Mouse (Mus musculus) embryonic facial prominence, embryonic 13.5 days (tissue): Measurements from ENCODE around the gene Selp. TPM values are rescaled to one million over a fixed set of nuclear protein-coding genes. Genes with fewer than 3 reads are reported as not detected.

Source experiments
- ATAC-seq: fragments of 200-750 bp; cut with Nextera tagmentation; 2 replicates; pipeline ENCODE4 v1.8.0; 2017; ENCODE audit warnings: low read depth; ENCODE audit not compliant: insufficient number of reproducible peaks, insufficient read depth, low FRiP score, low TSS enrichment
- H3K27ac ChIP-seq: fragments of 300-500 bp; sonication (generic); 2 replicates; pipeline ENCODE4 v1.5.1; 2015; ENCODE audit warnings: moderate library complexity, mild to moderate bottlenecking, inconsistent platforms
- H3K27me3 ChIP-seq: fragments of 300-500 bp; sonication (generic); 2 replicates; pipeline ENCODE4 v1.6.1; 2015; ENCODE audit warnings: mild to moderate bottlenecking, inconsistent platforms
- H3K36me3 ChIP-seq: fragments of 300-500 bp; sonication (generic); 2 replicates; pipeline ENCODE4 v1.6.1; 2015; ENCODE audit warnings: mild to moderate bottlenecking, inconsistent platforms
- H3K4me1 ChIP-seq: fragments of 300-500 bp; sonication (generic); 2 replicates; pipeline ENCODE4 v1.6.1; 2015; ENCODE audit warnings: inconsistent platforms
- H3K4me2 ChIP-seq: fragments of 300-500 bp; sonication (generic); 2 replicates; pipeline ENCODE4 v1.6.1; 2015; ENCODE audit warnings: moderate library complexity, mild to moderate bottlenecking, inconsistent platforms
- H3K4me3 ChIP-seq: fragments of 300-500 bp; sonication (generic); 2 replicates; pipeline ENCODE4 v1.5.1; 2015; ENCODE audit warnings: mild to moderate bottlenecking, inconsistent platforms
- H3K9ac ChIP-seq: fragments of 300-500 bp; sonication (generic); 2 replicates; pipeline ENCODE4 v1.6.1; 2015; ENCODE audit warnings: mild to moderate bottlenecking, inconsistent platforms
- H3K9me3 ChIP-seq: fragments of 300-500 bp; sonication (generic); 2 replicates; pipeline ENCODE4 v1.6.1; 2016; ENCODE audit warnings: inconsistent platforms
- WGBS: fragments of 180-500 bp; shearing (Covaris S2); methylation state at CpG from one replicate; pipeline ENCODE4 v1.1.7; 2015; ENCODE audit warnings: mixed read lengths; 5-methylcytosine and 5-hydroxymethylcytosine counted together
- polyA plus RNA-seq: library from polyadenylated mRNA; unstranded; fragments of >200 nt; fragmentation: Nextera tagmentation; extraction: Ambion mirVana; gene quantifications from 2 replicates; pipeline ENCODE4 v1.2.1, GENCODE M21; 2015

Selp gene
- not detected in 2 replicates for polyA plus RNA-seq

- Histone ChIP-seq H3K4me3 (no peak within 1 kb of the TSS), H3K9ac (no peak within 1 kb of the TSS), H3K9me3 (no peaks in the 10 kb centered on the region), H3K27me3 (no peaks in the 10 kb centered on the region), H3K4me1 (no peaks in the 10 kb centered on the region), H3K27ac (no peak within 1 kb of the TSS), H3K36me3 (no peaks in the 10 kb centered on the region), H3K4me2 (no peak within 1 kb of the TSS)
- 70% methylated on average over 8 of the region's 8 CpGs for WGBS
- ATAC-seq: no peak
Observed at GRCm38 (mm10) chr1:164114947-164115493, at the start of gene Selp. Gene Selp (plus strand): TSS chr1:164115264.

DNA sequence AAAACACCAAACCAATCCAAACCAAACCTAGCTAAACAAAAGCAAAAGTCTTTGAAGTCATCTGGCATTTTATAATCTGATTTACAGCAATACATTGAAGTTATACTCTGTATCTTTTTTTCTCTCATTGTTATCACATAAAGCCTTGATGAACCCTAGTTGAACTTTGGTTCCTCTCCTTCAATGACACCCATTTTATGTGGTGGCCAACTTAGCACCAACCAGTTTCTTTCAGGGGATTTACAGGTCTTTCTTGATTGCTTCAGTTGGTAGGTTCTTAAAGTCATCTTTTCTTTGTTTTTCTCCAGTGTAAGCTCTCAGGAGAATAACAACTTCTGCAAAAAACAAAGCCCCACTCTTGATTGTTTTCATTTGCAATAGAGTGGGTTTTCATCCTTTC, 45.8 kb upstream of the Selp start:
- H3K9me3 ChIP-seq: no peaks in the 10 kb centered on the region
- no peak overlapping the region for H3K4me2 ChIP-seq
- ATAC-seq: no peak
- no peaks in the 10 kb centered on the region for H3K36me3 ChIP-seq
- no peak overlapping the region for H3K9ac ChIP-seq
- no peaks in the 10 kb centered on the region for H3K27me3 ChIP-seq
- H3K27ac ChIP-seq: no peak overlapping the region
- H3K4me3 ChIP-seq: no peak overlapping the region
- H3K4me1 ChIP-seq: no peaks in the 10 kb centered on the region

DNA sequence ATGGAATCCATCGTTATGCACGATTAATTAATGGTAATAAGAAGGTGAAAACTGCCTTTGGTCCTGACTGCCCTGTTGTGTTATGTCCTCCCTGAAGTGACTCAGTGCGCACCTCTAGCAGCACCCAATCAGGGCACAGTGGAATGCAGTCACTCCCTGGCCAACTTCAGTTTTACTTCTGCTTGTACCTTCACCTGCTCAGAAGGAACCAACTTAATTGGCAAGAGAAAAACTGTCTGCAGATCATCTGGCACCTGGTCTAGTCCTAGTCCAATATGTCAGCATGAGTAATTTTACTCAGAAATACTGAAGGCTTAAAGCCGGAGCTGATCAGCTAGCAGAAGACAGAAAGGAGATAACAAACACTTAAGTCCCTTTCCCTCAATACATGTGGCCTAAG, 44.6 kb upstream of the Selp start:
- 87% methylated on average over 4 of the region's 4 CpGs for WGBS
- Histone ChIP-seq H3K36me3 (no peaks in the 10 kb centered on the region), H3K4me3 (no peak overlapping the region), H3K4me2 (no peak overlapping the region), H3K4me1 (no peaks in the 10 kb centered on the region), H3K9ac (no peak overlapping the region), H3K27me3 (no peaks in the 10 kb centered on the region), H3K9me3 (no peaks in the 10 kb centered on the region), H3K27ac (no peak overlapping the region)
- no peak for ATAC-seq

- no peak overlapping the region for H3K9ac ChIP-seq
- H3K4me3 ChIP-seq: no peak overlapping the region
- no peaks in the 10 kb centered on the region for H3K9me3 ChIP-seq
- no peak overlapping the region for H3K4me2 ChIP-seq
- 84% methylated on average over 7 of the region's 7 CpGs for WGBS
- H3K36me3 ChIP-seq: no peaks in the 10 kb centered on the region
- H3K27me3 ChIP-seq: no peaks in the 10 kb centered on the region
- no peak overlapping the region for H3K27ac ChIP-seq
- ATAC-seq: no peak
- H3K4me1 ChIP-seq: no peaks in the 10 kb centered on the region
Observed at GRCm38 (mm10) chr1:164071111-164071510, 44.0 kb upstream of the Selp start.

GRCm38 (mm10) chr1:164072001-164072400, 43.1 kb upstream of the Selp start:
- Histone ChIP-seq H3K27ac (no peak overlapping the region), H3K4me2 (no peak overlapping the region), H3K9ac (no peak overlapping the region), H3K4me3 (no peak overlapping the region), H3K9me3 (no peaks in the 10 kb centered on the region), H3K4me1 (no peaks in the 10 kb centered on the region), H3K36me3 (no peaks in the 10 kb centered on the region), H3K27me3 (no peaks in the 10 kb centered on the region)
- ATAC-seq: no peak
- WGBS: 91% methylated on average over 4 of the region's 4 CpGs

DNA sequence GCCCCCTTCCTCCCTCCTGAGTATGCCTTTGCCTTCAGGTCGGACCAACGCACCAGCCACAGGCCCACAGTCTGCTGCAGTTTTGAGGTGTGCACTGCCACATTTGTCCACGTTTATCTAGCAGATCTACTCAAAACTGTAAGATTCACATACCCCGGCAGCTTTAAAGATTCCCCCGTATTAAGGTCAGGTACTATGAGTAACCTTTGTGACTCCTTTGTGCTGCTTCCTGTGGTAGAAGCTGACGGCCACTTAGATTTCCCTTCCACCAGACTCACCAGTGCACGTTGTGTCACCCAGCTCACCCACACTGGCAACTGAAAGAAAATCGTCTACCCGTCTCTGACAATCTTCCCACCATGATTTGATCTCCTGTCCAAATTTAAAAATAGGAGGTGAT, 42.0 kb upstream of the Selp start:
- Histone ChIP-seq H3K9ac (no peak overlapping the region), H3K9me3 (no peaks in the 10 kb centered on the region), H3K27ac (no peak overlapping the region), H3K4me3 (no peak overlapping the region), H3K4me1 (no peaks in the 10 kb centered on the region), H3K27me3 (no peaks in the 10 kb centered on the region), H3K36me3 (no peaks in the 10 kb centered on the region), H3K4me2 (no peak overlapping the region)
- no peak for ATAC-seq
- 86% methylated on average over 9 of the region's 9 CpGs for WGBS

- H3K4me1 ChIP-seq: no peaks in the 10 kb centered on the region
- no peak overlapping the region for H3K27ac ChIP-seq
- H3K27me3 ChIP-seq: no peaks in the 10 kb centered on the region
- no peak overlapping the region for H3K4me3 ChIP-seq
- no peak overlapping the region for H3K4me2 ChIP-seq
- no peak overlapping the region for H3K9ac ChIP-seq
- H3K36me3 ChIP-seq: no peaks in the 10 kb centered on the region
- no peaks in the 10 kb centered on the region for H3K9me3 ChIP-seq
- ATAC-seq: no peak
- WGBS: 79% methylated on average over 7 of the region's 7 CpGs
Observed at GRCm38 (mm10) chr1:164073803-164074202, 41.3 kb upstream of the Selp start.

- no peaks in the 10 kb centered on the region for H3K27me3 ChIP-seq
- H3K4me2 ChIP-seq: no peak overlapping the region
- no peaks in the 10 kb centered on the region for H3K4me1 ChIP-seq
- no peak overlapping the region for H3K4me3 ChIP-seq
- H3K36me3 ChIP-seq: no peaks in the 10 kb centered on the region
- no peak overlapping the region for H3K9ac ChIP-seq
- H3K27ac ChIP-seq: no peak overlapping the region
- 86% methylated on average over 2 of the region's 2 CpGs for WGBS
- ATAC-seq: no peak
- no peaks in the 10 kb centered on the region for H3K9me3 ChIP-seq
Observed at GRCm38 (mm10) chr1:164074606-164075140, 40.4 kb upstream of the Selp start.

GRCm38 (mm10) chr1:164075416-164075815, 39.6 kb upstream of the Selp start:
- 81% methylated on average over 1 of the region's 1 CpGs for WGBS
- no peaks in the 10 kb centered on the region for H3K36me3 ChIP-seq
- no peak overlapping the region for H3K4me3 ChIP-seq

DNA sequence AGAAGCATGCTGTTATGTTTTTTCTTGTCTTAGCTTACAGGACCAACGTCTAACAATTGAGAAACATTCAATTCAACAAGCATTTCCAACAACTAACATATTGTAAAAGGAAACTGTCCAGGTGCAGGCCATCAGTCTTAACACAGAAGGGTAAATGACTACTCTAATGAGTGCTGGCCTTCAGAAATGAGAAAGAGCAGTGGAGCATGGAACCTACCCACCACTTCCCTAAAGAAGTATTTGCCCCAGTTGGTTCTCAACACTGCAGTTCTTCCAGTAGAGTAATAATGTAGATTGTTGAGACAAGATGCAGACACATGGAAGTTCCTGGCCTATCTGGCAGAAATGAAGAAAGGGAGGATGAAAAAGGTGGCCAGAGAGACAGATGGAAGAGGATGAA, 38.6 kb upstream of the Selp start:
- Histone ChIP-seq H3K4me3 (no peak overlapping the region), H3K27me3 (no peaks in the 10 kb centered on the region), H3K36me3 (no peaks in the 10 kb centered on the region), H3K9ac (no peak overlapping the region), H3K27ac (no peak overlapping the region), H3K9me3 (no peaks in the 10 kb centered on the region), H3K4me2 (no peak overlapping the region), H3K4me1 (no peaks in the 10 kb centered on the region)
- WGBS: 65% methylated on average over 1 of the region's 1 CpGs
- ATAC-seq: no peak

More at GRCm38 (mm10) chr1:164075416-164075815, 39.6 kb upstream of the Selp start:
- no peak overlapping the region for H3K9ac ChIP-seq
- H3K27me3 ChIP-seq: no peaks in the 10 kb centered on the region
- ATAC-seq: no peak
- H3K4me1 ChIP-seq: no peaks in the 10 kb centered on the region
- H3K4me2 ChIP-seq: no peak overlapping the region
- H3K27ac ChIP-seq: no peak overlapping the region
- no peaks in the 10 kb centered on the region for H3K9me3 ChIP-seq

DNA sequence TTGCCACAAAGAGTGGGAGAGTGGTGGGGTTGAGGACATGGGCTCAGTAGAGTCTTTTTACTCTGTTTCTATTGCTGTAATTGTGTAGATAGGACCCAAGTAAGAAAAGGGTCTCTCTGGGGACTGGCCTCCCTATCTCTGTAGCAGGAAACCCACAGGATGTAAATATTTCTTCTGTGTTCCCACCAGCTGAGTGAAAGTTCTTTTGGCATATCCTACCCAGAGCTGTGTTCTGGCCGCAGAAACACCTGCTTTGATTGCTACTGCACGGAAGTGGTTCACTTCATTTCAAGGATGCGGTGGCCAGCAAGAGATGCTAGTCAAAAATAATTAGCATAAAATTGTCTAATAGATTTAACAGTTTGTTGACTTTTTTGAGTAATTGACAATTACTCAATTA, 38.0 kb upstream of the Selp start:
- H3K4me1 ChIP-seq: no peaks in the 10 kb centered on the region
- H3K36me3 ChIP-seq: no peaks in the 10 kb centered on the region
- no peak overlapping the region for H3K4me3 ChIP-seq
- H3K4me2 ChIP-seq: no peak overlapping the region
- no peaks in the 10 kb centered on the region for H3K9me3 ChIP-seq
- WGBS: 88% methylated on average over 3 of the region's 3 CpGs
- no peak overlapping the region for H3K27ac ChIP-seq
- no peak for ATAC-seq
- no peak overlapping the region for H3K9ac ChIP-seq
- no peaks in the 10 kb centered on the region for H3K27me3 ChIP-seq

GRCm38 (mm10) chr1:164078323-164078741, 36.7 kb upstream of the Selp start:
- no peak for ATAC-seq
- no peak overlapping the region for H3K4me2 ChIP-seq
- no peaks in the 10 kb centered on the region for H3K4me1 ChIP-seq
- H3K36me3 ChIP-seq: no peaks in the 10 kb centered on the region
- no peak overlapping the region for H3K27ac ChIP-seq
- H3K9ac ChIP-seq: no peak overlapping the region
- H3K9me3 ChIP-seq: no peaks in the 10 kb centered on the region
- 84% methylated on average over 4 of the region's 4 CpGs for WGBS
- no peaks in the 10 kb centered on the region for H3K27me3 ChIP-seq
- H3K4me3 ChIP-seq: no peak overlapping the region
